Mouse (Mus musculus) bone marrow, adult 2 months (tissue): ENCODE results near the gene Grcc10.

Experiments
- CTCF ChIP-seq: fragments of 200-500 bp; IDR thresholded peaks from 2 replicates; pipeline ENCODE4 v1.5.1; 2011; ENCODE audit warnings: low read length, control low read depth; ENCODE audit not compliant: control insufficient read depth, insufficient read depth
- POLR2A ChIP-seq: fragments of 200-500 bp; IDR thresholded peaks from 2 replicates; pipeline ENCODE4 v1.6.1; 2011; ENCODE audit warnings: low read depth, mild to moderate bottlenecking, control low read depth, low read length, borderline replicate concordance; ENCODE audit not compliant: control insufficient read depth

- TF ChIP-seq POLR2A: no peak
- no peak for TF ChIP-seq CTCF
These were observed 26.4 kb upstream of the Grcc10 start for GRCm38 (mm10) chr6:124767536-124767919.
